Mouse (Mus musculus) right cerebral cortex, postnatal 10 days (tissue): ENCODE measurements around the gene Cdpf1.
"Not testable (repeated sequence)": the region's sequence is repeated elsewhere in the genome, so short reads cannot be mapped to it uniquely, and the experiment has no call there.

Source experiments
- DNase-seq, 2 experiments: peaks; one replicate each; pipeline ENCODE4 v3.0.0; 2021; ENCODE audit warnings: low spot score in 2 of 2

Gene Cdpf1

DNA sequence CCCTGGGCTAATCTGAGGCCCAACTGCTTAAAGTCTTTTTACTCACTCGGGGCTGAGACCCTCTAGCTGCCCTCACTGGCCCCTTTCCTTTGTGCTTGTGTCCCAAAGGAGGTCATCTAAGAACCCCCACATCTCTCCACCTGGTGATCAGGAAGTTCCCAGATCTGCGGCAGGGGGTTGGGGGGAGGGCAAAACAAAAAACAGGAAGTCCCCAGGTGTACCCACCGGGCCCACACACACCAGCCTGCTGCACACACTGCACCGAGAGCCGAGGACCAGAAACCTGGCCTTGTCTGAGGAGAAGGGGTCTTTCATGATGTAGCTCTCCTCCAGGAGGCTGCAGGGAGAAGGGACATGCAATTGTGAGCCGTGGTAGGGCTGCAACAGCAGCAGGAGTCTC lies 3.5 kb downstream of the Cdpf1 start:
- no peak for DNase-seq

DNA sequence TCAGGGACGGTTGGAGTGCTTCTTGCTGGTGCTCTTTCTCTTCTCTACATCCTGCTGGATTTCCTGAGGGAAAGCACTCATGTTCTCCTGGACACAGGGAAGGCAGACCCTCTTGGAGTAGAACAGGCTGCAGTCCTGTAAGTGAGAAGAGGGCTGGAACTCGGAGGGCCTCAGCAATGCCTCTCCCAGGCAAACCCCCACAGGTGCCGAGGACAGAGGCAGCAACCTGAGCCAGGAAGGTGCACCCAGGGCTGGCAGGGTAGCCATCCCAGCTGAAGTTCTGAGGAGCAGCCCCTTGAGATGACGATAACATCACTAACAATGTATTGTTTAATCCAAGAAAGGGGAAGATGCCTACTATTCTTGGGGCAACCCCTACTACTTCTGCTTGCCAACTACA lies 4.1 kb downstream of the Cdpf1 start:
- DNase-seq = no peak

DNA sequence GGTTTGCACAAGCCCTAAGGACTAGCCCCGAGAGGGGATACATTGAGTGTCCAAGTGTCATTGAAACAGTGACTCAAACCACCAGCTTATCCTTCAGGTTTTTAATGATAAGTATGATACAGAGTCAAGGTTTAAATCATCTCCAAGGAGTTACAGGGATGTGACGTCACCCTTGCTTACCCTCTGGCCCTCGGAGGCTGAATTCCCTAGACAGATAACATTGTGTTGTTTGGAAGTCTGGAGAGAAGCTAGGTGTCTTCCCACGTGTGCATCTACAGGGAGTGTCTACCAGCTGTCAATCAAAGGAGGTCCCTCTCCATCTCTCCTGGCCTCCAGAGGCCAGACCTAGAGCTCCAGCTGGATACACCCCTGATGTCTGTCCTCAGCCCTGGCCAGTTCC lies 4.6 kb downstream of the Cdpf1 start:
- DNase-seq = no peak

DNA sequence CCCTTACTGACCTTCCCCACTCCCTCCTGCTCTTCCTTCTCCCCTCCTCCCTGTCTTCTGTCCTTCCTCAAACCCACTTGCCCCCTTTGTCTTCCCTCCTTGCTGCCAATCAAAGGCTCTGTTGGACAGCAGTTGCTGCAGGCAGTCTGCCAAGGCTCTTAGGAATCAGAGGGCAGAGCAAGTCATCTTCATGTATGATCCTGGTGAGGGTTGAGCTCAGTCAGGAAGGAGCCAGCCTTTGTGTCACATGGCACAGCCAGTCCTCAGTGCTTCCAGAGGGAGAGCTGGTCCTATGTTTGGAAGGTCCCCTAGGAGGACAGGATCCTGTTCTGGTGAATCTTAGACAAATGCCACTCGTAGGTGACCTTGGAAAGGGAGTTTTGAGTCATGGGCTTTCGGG lies 8.6 kb downstream of the Cdpf1 start:
- no peak for DNase-seq

DNA sequence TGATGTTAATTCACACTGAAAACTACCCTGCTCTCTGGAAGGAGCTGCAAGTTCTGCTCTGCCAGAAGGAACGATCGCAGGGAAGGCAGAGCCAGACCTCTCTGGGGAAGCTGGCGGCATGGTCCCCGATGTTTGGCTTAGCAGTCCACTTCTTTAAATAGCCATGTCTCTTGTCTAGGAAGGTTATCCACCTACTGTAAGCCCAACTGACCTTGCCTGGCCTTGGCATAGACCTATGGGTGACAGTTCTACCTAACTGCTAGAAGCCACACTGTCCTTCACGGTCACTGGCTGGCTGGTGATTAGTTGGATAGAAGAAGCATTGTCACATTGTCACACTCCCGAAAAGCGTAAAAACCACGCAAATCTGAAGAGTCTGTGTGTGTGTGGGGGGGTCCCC lies 12.8 kb downstream of the Cdpf1 start:
- DNase-seq = no peak

DNA sequence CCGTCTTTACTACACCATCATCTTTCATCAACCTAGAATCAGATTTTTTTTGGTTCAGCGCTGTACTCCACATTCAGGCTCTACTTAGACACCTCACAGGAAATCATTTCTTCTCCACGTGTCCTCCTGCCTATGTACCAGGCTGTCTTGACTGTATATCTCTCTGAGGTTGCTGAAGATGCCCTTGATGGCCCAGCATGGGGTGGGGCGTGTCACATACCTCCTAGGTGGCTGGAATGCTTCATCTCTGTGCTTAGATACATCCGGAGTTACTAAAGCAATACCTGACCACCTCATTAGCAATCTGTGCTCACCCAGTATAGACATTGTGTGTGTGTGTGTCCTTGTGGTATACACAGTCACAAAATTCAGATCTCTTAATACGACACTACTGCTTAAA lies 16.0 kb downstream of the Cdpf1 start:
- no peak for DNase-seq

DNA sequence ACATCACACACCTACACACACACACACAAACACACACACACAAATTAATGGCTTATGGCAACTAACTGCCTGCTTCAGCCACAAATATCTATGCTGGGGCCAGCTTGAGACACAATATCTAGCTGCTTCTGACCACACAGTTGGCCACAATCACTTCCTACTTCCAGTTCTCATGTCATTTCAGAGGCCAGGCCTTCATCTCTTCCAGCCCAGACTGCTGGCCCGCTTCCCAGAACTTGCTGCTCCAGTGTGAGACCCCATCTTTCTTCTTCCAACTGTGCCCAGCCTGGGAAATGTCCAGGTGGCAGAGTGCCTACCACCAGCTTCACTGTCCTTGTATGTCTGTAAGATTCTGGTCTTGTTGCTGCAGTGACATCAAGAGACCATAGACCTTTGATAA lies 18.7 kb downstream of the Cdpf1 start:
- peak; percentile 87 to 88 for DNase-seq

DNA sequence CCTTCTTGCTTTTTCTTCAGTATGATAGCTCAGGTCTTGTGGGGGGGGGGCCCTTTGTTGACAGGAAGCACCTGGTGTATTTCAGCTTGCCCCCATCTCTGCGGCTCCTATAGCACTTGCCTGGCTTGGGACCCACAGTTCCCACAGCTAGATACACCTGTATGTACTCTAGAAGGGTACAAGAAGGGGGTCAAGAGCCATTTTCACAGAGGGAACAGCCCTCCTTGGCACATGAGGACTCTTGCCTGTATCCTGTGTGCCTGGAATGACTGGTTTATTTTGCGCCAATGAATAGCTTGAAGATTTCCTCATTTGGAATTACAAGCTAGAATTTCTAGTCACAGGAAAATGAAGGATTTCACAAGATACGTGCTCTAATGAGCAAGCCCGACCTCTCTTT lies 20.0 kb downstream of the Cdpf1 start:
- DNase-seq = no peak

DNA sequence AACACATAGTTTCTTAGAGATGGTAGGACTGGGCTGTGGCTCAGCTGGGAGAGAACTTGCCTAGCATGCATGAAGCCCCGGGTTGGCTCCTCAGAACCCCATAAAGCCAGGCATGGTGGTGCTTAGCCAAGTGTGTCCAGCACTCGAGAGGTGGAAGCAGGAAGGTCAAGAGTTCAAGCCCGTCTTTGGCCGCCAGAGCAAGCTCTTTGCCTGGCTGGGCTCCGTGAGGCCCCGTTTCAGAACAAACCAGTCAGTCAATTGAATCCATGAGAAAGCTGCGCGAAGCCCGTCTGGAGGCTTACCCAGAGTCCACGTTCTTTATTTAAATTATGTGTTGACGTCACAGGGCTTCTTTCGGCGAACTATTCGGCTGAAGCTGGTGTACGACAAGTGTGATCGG lies 22.9 kb downstream of the Cdpf1 start:
- DNase-seq = no peak

DNA sequence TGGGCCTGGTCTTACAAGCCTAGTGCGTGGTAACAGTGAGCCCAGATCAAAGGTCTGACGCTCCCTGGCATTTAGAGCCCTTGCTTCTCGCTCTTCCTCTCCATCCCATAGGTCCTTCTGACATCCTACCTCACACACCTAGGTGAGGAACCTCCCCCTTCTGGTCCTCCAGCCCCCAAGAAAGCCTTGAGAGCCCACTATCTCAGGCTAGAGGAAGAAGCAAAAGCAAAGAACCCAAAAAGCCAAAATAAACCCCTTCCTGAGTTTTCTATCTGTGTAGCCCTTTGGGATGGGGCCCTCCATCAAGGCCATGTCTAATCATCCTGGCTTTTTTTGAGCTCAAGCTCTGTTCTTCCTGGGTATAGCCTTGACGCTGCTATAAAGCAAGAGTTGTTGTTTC lies 23.4 kb downstream of the Cdpf1 start:
- no peak for DNase-seq

DNA sequence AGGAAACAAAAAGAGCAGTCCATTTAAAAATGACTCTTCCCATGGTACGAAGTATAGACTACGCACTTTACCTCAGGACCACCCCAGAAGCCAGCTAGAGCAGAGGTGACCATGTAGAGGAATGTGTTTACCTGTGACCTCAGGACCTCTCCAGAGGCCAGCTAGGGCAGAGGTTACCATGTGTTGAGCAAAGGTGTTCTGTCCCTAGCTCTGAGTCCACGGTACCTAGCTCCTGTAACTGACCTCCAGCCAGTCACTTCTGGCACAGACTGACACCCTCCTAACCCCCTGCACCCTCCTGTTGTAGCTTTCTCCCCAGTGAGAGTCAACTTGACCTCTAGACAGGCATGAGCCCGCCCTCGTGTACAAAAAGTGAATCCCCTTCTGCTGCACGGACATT lies 24.0 kb downstream of the Cdpf1 start:
- no peak for DNase-seq

DNA sequence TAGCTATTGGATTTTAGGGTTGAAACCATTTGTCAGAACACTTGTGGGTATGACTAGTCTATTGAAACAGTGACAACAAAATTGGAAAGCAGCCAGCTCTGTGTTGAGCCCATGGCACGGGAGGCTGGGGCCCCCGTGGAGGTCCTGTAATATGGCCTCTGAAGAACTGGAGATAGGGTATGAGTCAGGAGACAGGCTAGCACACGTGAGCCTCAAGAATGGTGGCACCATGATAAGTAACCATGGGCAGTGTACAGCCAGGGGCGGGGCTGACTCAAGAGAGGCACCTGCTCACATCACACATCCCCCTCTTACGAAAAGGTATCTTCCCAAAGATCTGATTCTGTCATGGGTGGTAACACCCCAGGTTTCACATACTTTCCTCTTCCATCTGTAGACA lies 24.8 kb downstream of the Cdpf1 start:
- DNase-seq = no peak

DNA sequence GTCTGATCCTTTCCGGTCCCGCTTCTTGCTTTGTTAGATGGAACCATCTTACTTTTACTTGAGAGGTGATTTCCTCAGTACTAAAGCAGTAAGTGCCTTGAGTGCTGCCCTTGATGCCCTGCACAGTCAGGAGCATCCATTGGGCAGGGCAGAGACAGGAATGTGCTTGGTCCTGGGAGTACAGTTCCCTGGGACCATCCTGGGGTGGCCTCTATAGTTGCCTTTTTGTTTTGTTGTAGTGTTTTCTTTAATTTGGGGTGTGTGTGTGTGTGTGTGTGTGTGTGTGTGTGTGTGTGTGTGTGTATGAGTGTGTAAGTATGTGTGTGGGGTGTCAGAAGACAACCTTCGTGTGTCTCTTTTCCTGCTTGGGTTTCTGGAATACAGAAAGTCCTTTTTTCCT lies 27.2 kb downstream of the Cdpf1 start:
- peak in 1 of 2 experiments; percentile 2 for DNase-seq

DNA sequence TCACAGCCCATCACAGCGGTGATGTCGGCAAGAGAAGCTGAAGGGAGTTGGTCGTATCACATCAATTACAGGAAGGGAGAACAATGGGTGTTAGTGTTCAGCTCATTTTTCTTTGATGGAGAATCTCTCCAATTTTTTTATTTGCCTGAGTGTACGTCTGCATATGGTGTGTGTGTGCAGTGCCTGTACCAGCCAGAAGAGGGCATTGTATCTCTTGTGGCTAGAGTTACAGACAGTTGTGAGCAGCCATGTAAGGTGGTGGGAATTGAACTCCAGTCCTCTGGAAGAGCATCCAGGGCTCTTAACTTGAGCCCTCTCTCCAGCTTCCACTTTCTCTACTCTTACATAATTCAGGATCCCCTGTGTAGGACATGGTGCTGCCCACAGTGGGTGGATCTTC lies 28.4 kb downstream of the Cdpf1 start:
- no peak for DNase-seq

DNA sequence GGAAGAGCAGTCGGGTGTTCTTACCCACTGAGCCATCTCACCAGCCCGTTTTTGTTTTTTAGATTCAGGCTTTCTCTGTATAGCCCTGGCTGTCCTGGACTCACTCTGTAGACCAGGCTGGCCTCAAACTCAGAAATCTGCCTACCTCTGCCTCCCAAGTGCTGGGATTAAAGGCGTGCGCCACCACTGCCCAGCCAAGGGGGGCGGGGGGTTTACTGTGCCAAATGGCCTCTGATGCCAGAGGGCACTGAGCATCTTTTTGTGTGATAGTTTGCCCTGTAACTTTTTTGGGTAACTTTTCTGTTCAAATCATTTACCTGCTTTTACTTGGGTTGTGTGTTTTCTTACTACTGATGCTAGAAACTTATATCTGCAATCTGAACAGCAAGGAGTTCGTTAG lies 32.6 kb downstream of the Cdpf1 start:
- DNase-seq = not testable (repeated sequence)

DNA sequence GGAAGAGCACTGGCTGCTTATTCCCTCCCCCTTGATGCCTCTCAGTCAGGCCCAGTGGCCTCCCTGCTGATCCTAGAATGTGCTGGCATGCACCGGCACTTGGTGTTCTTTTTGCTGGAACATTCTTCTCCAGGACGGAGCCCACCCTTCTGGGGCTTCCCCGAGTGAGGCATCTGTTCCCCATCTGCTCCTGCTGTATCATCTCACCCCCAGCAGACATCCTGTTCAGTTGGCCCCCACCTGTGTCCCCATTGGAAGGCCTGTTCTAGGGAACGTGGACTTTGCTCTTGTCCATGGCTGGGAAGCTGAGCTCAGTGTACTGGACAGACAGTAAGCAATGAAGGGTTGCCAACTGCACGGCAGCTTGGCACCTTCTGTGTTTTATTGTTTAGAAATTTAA lies 34.7 kb downstream of the Cdpf1 start:
- DNase-seq = no peak

DNA sequence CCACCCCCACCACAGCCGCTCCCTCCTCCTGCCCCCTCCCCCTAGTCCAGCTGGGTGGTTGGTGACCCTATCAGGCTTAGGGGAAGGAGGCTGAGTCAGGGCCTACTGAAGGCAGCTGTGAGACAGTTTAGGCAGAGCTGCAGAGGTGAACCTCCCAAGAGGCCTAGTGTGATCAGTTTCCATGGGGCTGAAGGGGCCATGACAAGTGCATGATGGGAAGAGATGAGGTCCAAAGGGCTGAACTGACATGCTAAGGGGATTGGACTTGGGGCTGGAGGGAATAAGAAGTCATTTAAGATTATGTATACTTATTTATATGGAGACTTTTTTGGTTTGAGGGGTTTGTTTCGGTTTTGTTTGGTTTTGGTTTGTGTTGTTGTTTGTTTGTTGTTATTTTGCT lies 35.3 kb downstream of the Cdpf1 start:
- DNase-seq = no peak

DNA sequence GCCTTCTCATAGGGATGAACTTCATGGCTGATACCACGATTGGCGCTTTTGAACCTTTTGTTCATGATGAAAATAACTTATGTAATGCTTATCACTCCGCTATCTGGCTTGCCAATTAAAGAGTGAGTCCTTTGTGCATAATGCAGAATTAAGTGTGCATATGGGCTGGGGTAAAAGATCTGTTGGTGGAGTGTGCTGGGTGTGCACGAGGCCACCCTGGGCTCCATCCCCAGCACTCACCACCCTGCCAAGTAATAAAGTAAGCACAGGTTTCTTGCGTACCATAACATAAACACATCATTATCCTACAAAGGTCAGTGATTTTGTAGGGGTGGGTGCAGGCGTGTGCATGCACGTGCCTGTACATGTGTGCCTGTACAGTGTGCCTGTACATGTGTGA lies 36.5 kb downstream of the Cdpf1 start:
- no peak for DNase-seq

DNA sequence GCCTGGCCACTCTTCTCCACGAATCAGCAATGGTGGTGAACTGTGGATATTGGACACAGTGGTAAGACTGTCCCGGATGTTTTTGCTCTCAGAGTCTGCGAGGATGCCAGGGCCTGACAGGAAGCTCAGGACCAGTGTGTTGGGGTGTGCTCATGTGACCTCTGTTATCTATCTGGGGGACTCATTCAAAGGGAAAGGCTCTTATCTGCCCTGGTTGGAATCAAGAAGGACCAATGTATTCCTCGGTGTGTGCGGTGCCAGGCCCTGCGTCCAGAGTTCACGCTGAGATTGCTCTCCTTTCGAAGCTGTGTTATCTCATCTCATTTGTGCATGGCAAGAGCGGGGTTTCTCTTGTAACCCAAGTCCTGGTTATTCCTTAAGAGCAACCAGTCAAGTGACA lies 37.1 kb downstream of the Cdpf1 start:
- DNase-seq = no peak

DNA sequence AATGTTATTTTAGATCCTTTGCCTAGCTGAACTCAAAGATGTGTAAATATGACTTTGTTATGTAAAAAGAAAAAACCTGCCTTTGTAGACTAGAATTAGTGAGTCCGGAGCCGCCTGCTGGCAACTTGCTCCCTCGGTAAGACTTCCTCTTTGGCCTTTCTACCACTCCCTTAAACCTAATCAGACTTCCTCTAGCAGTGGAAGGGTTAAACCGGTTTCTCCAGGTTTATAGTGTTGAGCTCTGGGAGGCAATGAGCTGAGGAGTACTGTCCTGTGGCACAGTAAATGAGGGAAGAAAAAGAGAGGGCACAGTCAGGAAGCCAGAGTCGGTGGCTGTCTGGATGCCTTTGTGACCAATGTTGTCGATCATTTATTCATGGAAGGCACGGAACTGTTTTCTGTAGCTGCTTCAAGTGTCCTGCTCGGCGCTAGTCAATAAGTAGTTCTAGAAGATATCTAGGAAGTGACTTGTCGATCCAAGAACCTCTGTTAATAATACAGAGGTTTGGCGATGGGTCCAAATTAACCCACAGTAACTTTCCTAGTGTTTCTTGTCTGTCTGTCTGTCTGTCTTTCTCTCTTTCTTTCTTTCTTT lies 39.3 kb downstream of the Cdpf1 start:
- DNase-seq = no peak

DNA sequence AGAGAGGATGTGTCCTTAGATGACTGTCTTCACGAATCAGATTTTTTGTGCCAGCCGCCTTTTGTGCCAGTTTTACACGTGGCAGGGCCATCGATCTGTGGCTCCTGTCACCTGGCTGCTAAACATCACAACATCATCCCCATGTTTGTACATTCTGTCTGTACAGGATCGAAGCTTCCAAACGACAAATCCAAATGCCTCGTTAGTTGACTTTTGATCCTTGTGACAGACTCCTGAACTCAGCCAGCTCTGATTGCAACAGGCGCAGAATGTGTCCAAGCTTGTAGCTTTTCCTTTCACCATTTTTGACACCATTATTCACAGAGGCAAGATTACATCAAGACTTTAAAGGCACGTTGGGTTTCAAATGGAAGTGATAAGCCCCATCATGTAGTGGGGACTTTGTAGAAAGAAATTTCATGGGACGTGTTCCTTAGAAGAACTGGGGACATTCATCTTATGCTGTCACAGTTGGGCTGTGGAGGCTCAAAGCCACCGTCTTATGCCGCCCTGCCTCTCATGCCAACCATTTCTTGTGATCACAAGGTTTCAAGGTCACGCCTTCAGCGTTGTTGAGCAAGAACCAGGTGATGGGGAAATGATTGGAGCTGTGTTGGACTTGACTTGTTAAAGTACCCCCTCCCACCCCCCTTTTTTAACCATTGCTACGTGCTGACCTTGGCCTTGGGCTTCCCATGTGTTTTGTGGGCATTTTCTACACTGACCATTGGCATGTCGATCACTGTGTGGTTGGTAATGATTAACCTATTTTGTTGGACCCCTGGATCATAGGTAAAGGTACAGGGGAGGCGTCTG lies 40.0 kb downstream of the Cdpf1 start:
- no peak for DNase-seq

DNA sequence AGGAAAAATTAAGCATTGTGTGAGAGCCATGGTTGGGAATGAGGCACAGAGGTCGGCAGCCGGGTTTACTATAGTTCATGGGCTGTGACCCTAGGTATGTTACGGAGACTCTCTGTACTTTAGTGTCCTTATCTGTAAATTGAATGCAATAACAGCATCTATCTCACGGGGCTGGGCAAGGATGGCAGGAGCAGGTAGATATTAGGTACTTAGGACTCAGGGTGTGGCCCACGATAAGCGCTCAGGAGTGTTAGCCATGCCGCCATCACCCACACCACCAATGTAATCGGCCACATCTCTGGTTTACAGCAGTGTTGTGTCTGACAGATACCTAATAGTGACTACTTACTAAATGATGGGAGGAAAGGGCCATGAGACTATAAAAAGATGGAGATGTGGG lies 42.5 kb downstream of the Cdpf1 start:
- DNase-seq = no peak

DNA sequence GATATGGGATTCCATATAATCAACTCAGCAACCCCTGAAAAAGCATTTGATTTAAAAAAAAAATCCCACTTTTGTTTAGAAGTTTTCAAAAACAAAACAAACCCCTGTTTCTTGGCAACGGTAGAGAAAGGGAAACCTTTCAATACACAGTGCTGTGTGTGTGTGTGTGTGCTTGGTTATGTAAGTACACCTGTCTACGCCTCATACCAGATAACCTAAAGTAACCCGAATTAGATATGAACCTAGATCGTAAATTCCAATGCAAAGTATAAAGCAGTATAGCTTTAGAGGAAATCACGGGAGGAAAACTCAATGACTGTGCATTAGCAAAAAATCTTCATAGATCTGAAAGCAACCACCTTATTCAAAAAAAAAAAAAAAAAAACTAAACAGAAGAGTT lies 44.8 kb downstream of the Cdpf1 start:
- DNase-seq = no peak

DNA sequence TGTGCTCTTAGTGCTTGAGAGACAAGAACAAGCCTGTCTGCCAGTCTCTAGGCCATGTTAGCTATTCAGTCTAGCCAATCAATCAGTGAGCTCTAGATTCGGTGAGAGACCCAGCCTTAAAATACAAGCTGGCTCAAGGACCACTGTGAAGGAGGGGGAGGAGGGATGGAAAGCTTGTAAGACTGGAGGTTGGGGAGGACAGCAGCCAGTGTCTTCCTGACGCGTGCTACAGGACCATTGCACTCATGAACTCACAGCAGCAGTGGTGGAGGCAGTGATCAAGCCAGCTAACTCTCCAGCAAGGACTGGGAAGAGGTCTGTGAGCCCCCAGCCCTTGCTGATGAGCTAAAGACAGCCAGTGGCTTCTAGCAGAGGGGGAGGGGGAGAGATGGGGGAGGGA lies 46.5 kb downstream of the Cdpf1 start:
- DNase-seq = no peak
